Mouse (Mus musculus): ENCODE data around the gene 1700029F12Rik.

DNA sequence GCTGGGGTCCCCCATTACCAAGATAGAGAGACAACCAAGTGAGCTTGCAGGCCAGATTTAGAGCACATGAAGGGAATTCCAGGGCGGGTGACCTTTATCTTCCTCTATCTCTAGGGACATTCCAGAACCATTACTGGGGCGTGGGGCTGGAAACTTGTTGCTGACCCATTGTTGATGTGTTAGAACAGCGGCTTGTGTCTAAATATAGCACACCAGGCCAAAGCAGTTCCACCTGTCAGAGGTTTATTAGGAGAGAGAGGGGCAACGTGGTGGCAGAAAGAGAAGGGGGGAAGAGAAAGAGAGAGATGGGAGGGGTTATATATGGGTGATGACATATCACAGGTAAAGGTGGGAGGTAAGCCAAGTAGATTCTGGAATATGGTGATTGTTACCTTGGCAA, 12.3 kb downstream of the 1700029F12Rik start:
- TF ChIP-seq GATA1 (IDR thresholded peaks at IDR 0.05; ENCODE audit: low read length) (no peak), TAL1 (IDR thresholded peaks at IDR 0.05; ENCODE audit: low read length) (no peak)

Data from erythroblast, embryonic 14.5 days (primary cell).